Mouse (Mus musculus): ENCODE measurements around the gene Hmx2. TPM values are rescaled to one million over a fixed set of nuclear protein-coding genes. Genes with fewer than 3 reads are reported as not detected.

The Hmx2 gene
- total and polyA plus RNA-seq, 3 experiments: 2.0 to 3.1 (median 2.9) TPM

DNA sequence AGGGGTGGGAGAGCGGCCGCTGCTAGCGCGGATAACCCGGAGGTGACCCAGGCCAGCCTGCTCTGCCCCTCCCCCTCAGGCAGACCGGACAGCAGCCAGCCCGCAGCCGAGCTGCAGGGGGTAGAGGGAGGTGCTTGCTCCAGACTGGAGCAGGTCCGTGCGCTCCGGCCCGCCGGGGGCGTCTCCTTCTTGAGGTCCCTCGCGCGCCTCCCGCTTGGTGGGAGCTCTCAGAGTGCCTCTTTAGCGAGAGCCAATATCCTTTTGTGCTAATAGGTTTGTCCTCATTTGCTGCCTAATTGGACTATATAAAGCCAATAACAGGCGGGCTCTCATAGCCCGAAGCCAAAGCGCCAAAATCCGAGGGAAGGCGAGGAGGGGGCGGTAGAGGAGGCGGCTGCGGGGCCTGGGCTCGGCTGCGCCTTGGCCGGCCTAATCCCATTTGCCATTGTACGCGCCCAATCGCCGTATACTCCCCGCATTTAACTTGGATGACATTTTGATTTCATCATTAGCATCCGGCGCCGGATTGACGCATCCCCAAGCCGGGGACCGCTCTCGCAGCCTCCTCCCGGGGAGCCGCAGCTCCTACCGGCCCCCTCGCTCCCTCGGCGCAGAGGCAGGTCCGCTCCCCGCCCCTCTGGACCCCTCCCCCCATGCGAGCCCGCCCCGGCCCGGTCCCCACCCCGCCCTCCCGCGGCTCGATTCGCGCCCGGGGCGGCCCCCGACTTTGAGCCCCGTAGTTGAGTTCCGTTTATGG, 6.3 kb upstream of the Hmx2 start, which contains the start of gene Hmx3:
Gene Hmx3, plus strand, starts transcription at position 753 of the 757 bp plus-strand sequence.
- dilution Hi-C loops (cut with MboI; ENCODE audit: extremely low pct_ligation_motif_present, extremely low pct_unique_long_range_greater_than_20kb, low sequenced_read_pairs) (no loop called here), in situ Hi-C loops (cut with MboI; ENCODE audit: low pct_ligation_motif_present, low pct_unique_long_range_greater_than_20kb, low sequenced_read_pairs) (loop anchor here (25.0 kb wide), 1 partner anchor 245 kb away; no protein-coding TSS in a partner anchor)

GRCm38 (mm10) chr7:131542872-131543622, 5.5 kb upstream of the Hmx2 start:
- dilution Hi-C loops (cut with MboI; ENCODE audit: extremely low pct_ligation_motif_present, extremely low pct_unique_long_range_greater_than_20kb, low sequenced_read_pairs): no loop called here
- Histone ChIP-seq H3K4me3 (replicated peaks in 1 of 3; ENCODE audit: low read depth in 2 of 3, low read length in 2 of 3, poor library complexity in 1 of 3) (peak overlapping the region in 1 of 3 experiments; percentile 47), H3K27ac (ENCODE audit: insufficient read depth, low read depth) (no peak overlapping the region), H3K4me1 (ENCODE audit: control insufficient read depth in 1 of 2, insufficient read depth in 2 of 2) (peaks cover 0 to 3% of the 10 kb centered on the region in 2 experiments; a peak in 1 of 4 replicates), H3K27me3 (replicated peaks) (peaks cover 42% of the 10 kb centered on the region), H3K79me2 (replicated peaks; ENCODE audit: control insufficient read depth, extremely low read depth, insufficient read depth, poor library complexity, severe bottlenecking) (no peaks in the 10 kb centered on the region), H3K9me3 (replicated peaks; ENCODE audit: low read length) (peaks cover 34% of the 10 kb centered on the region), H3K9ac (ENCODE audit: insufficient read depth, low read depth) (0 out of 2 replicates have a peak overlapping the region, but pooled peaks have one; percentile 20), H3K4me2 (ENCODE audit: insufficient read depth, low read depth, poor library complexity, severe bottlenecking) (peak overlapping the region; percentile 14), H3K36me3 (replicated peaks in 1 of 2; ENCODE audit: control insufficient read depth in 1 of 2, insufficient read depth in 1 of 2, low read length in 1 of 2) (no peaks in the 10 kb centered on the region)
- TF ChIP-seq SIN3A (IDR thresholded peaks at IDR 0.05; ENCODE audit: low read length): no peak
- no peak for TF ChIP-seq ELF1 (IDR thresholded peaks at IDR 0.05; ENCODE audit: low read depth, low read length)
- in situ Hi-C loops (cut with MboI; ENCODE audit: low pct_ligation_motif_present, low pct_unique_long_range_greater_than_20kb, low sequenced_read_pairs): loop anchor here (25.0 kb wide), 1 partner anchor 244 kb away; no protein-coding TSS in a partner anchor
- no peak for DNase-seq (ENCODE audit: extremely low read depth)

More for the DNA sequence above, 6.3 kb upstream of the Hmx2 start, which contains the start of gene Hmx3:
- no peak within 1 kb of the TSS for H3K27ac ChIP-seq (ENCODE audit: insufficient read depth, low read depth)
- no peaks in the 10 kb centered on the region for H3K36me3 ChIP-seq (replicated peaks in 1 of 2; ENCODE audit: control insufficient read depth in 1 of 2, insufficient read depth in 1 of 2, low read length in 1 of 2)
- peaks cover 34% of the 10 kb centered on the region for H3K9me3 ChIP-seq (replicated peaks; ENCODE audit: low read length)
- H3K4me2 ChIP-seq (ENCODE audit: insufficient read depth, low read depth, poor library complexity, severe bottlenecking): peak within 1 kb of the TSS; percentile 14
- peaks cover 42% of the 10 kb centered on the region for H3K27me3 ChIP-seq (replicated peaks)
- peak within 1 kb of the TSS in 1 of 3 experiments; percentile 48 for H3K4me3 ChIP-seq (replicated peaks in 1 of 3; ENCODE audit: low read depth in 2 of 3, low read length in 2 of 3, poor library complexity in 1 of 3)
- peaks cover 0 to 3% of the 10 kb centered on the region in 2 experiments; a peak in 1 of 4 replicates for H3K4me1 ChIP-seq (ENCODE audit: control insufficient read depth in 1 of 2, insufficient read depth in 2 of 2)
- TF ChIP-seq PAX5 (IDR thresholded peaks at IDR 0.05; ENCODE audit: low read length): no peak
- H3K79me2 ChIP-seq (replicated peaks; ENCODE audit: control insufficient read depth, extremely low read depth, insufficient read depth, poor library complexity, severe bottlenecking): no peaks in the 10 kb centered on the region
- no peak for DNase-seq (ENCODE audit: extremely low read depth)
- H3K9ac ChIP-seq (ENCODE audit: insufficient read depth, low read depth): 0 out of 2 replicates have a peak within 1 kb of the TSS, but pooled peaks have one; percentile 20

GRCm38 (mm10) chr7:131543623-131544481, 4.7 kb upstream of the Hmx2 start:
- Histone ChIP-seq H3K4me3 (replicated peaks in 1 of 3; ENCODE audit: low read depth in 2 of 3, low read length in 2 of 3, poor library complexity in 1 of 3) (no peak overlapping the region), H3K4me1 (ENCODE audit: control insufficient read depth in 1 of 2, insufficient read depth in 2 of 2) (peaks cover 0 to 3% of the 10 kb centered on the region in 2 experiments; a peak in 1 of 4 replicates), H3K36me3 (replicated peaks in 1 of 2; ENCODE audit: control insufficient read depth in 1 of 2, insufficient read depth in 1 of 2, low read length in 1 of 2) (no peaks in the 10 kb centered on the region), H3K79me2 (replicated peaks; ENCODE audit: control insufficient read depth, extremely low read depth, insufficient read depth, poor library complexity, severe bottlenecking) (no peaks in the 10 kb centered on the region), H3K9me3 (replicated peaks; ENCODE audit: low read length) (peaks cover 34% of the 10 kb centered on the region), H3K27me3 (replicated peaks) (peaks cover 42% of the 10 kb centered on the region), H3K9ac (ENCODE audit: insufficient read depth, low read depth) (no peak overlapping the region), H3K27ac (ENCODE audit: insufficient read depth, low read depth) (no peak overlapping the region), H3K4me2 (ENCODE audit: insufficient read depth, low read depth, poor library complexity, severe bottlenecking) (peak overlapping the region; percentile 7; the same call in 1 of the 2 replicates)
- DNase-seq (ENCODE audit: extremely low read depth): no peak
- in situ Hi-C loops (cut with MboI; ENCODE audit: low pct_ligation_motif_present, low pct_unique_long_range_greater_than_20kb, low sequenced_read_pairs) (loop anchor here (25.0 kb wide), 1 partner anchor 243 kb away; no protein-coding TSS in a partner anchor), dilution Hi-C loops (cut with MboI; ENCODE audit: extremely low pct_ligation_motif_present, extremely low pct_unique_long_range_greater_than_20kb, low sequenced_read_pairs) (no loop called here)
- no peak for TF ChIP-seq JUN (IDR thresholded peaks at IDR 0.05; ENCODE audit: insufficient read depth, low read depth, low read length)
- no peak for TF ChIP-seq KAT2A (IDR thresholded peaks at IDR 0.05; ENCODE audit: insufficient replicate concordance, low read length)
- TF ChIP-seq CHD2 (IDR thresholded peaks at IDR 0.05; ENCODE audit: low read length): no peak
- TF ChIP-seq MAX (IDR thresholded peaks at IDR 0.05; ENCODE audit: low read length): no peak
- TF ChIP-seq MYC (IDR thresholded peaks at IDR 0.05; ENCODE audit: low read depth, low read length): no peak
- TF ChIP-seq GABPA (IDR thresholded peaks at IDR 0.05; ENCODE audit: insufficient replicate concordance, low read depth, low read length): no peak
- TF ChIP-seq MAZ (IDR thresholded peaks at IDR 0.05; ENCODE audit: low read depth, low read length): no peak
- no peak for TF ChIP-seq ZC3H11A (IDR thresholded peaks at IDR 0.05; ENCODE audit: low read depth, low read length)
- TF ChIP-seq TCF12 (IDR thresholded peaks at IDR 0.05; ENCODE audit: low read depth, low read length): no peak
- no peak for TF ChIP-seq IRF4 (IDR thresholded peaks at IDR 0.05; ENCODE audit: low read depth, low read length)
- no peak for TF ChIP-seq MAFK (IDR thresholded peaks at IDR 0.05; ENCODE audit: insufficient replicate concordance, low read length)
- no peak for TF ChIP-seq MEF2A (IDR thresholded peaks at IDR 0.05; ENCODE audit: borderline replicate concordance, low read depth, low read length)
- TF ChIP-seq NELFE (IDR thresholded peaks at IDR 0.05; ENCODE audit: low read depth, low read length): no peak
- TF ChIP-seq E2F4 (IDR thresholded peaks at IDR 0.05; ENCODE audit: insufficient replicate concordance, low read depth, low read length): no peak
